Mouse (Mus musculus) kidney, postnatal 0 days (tissue): ENCODE results near the gene Cgref1. TPM values are rescaled to one million over a fixed set of nuclear protein-coding genes. Genes with fewer than 3 reads are reported as not detected.
A peak's percentile ranks its signal among the peaks of the same experiment; 100 is the strongest.

Experiments used
- ATAC-seq: fragments of 200-750 bp; cut with Nextera tagmentation; replicated peaks from 2 replicates; pipeline ENCODE4 v1.8.0; 2017; ENCODE audit warnings: low read depth, moderate number of reproducible peaks, moderate TSS enrichment, moderate library complexity; ENCODE audit not compliant: low FRiP score
- DNase-seq: peaks from one replicate; pipeline ENCODE4 v3.0.0-alpha.2; 2016; ENCODE audit warnings: low spot score
- H3K27ac ChIP-seq: fragments of 300-500 bp; sonication (generic); 2 replicates; pipeline ENCODE4 v1.5.1; 2014; ENCODE audit warnings: mild to moderate bottlenecking
- H3K27me3 ChIP-seq: fragments of 300-500 bp; sonication (generic); 2 replicates; pipeline ENCODE4 v1.6.1; 2014; ENCODE audit warnings: low read length, mixed read lengths; ENCODE audit not compliant: insufficient read depth
- H3K36me3 ChIP-seq: fragments of 300-500 bp; sonication (generic); 2 replicates; pipeline ENCODE4 v1.6.1; 2014; ENCODE audit warnings: low read length, mixed read lengths; ENCODE audit not compliant: insufficient read depth
- H3K4me1 ChIP-seq: fragments of 300-500 bp; sonication (generic); replicated peaks from 2 replicates; pipeline ENCODE4 v1.6.1; 2014; ENCODE audit warnings: antibody characterized with exemption, low read length, mixed read lengths; ENCODE audit not compliant: insufficient read depth
- H3K4me2 ChIP-seq: fragments of 300-500 bp; sonication (generic); 2 replicates; pipeline ENCODE4 v1.6.1; 2014; ENCODE audit warnings: mild to moderate bottlenecking, low read length, moderate library complexity, mixed read lengths
- H3K4me3 ChIP-seq: fragments of 300-500 bp; sonication (generic); replicated peaks from 2 replicates; pipeline ENCODE4 v1.5.1; 2014; ENCODE audit warnings: low read depth, low read length
- H3K9ac ChIP-seq: fragments of 300-500 bp; sonication (generic); 2 replicates; pipeline ENCODE4 v1.6.1; 2014; ENCODE audit warnings: low read depth, low read length
- H3K9me3 ChIP-seq: fragments of 300-500 bp; sonication (generic); replicated peaks from 2 replicates; pipeline ENCODE4 v1.6.1; 2016; ENCODE audit warnings: low read length, inconsistent platforms, mixed read lengths
- CTCF ChIP-seq: IDR thresholded peaks from 2 replicates; pipeline ENCODE4 v1.5.1; 2016; ENCODE audit warnings: antibody characterized with exemption, low read depth, mild to moderate bottlenecking, moderate library complexity
- WGBS: fragments of 180-500 bp; shearing (Covaris S2); extraction: QIAGEN DNeasy Blood & Tissue Kit; methylation state at CpG from one replicate; pipeline ENCODE4 v1.1.7; 2014; 5-methylcytosine and 5-hydroxymethylcytosine counted together
- polyA plus RNA-seq: library from polyadenylated mRNA; unstranded; fragments of >200 nt; fragmentation: Nextera tagmentation; extraction: Ambion mirVana; gene quantifications from 2 replicates; pipeline ENCODE4 v1.2.1, GENCODE M21; 2015

Cgref1 gene
- polyA plus RNA-seq, 1 experiment from 2014 or later: 47.4 TPM

DNA sequence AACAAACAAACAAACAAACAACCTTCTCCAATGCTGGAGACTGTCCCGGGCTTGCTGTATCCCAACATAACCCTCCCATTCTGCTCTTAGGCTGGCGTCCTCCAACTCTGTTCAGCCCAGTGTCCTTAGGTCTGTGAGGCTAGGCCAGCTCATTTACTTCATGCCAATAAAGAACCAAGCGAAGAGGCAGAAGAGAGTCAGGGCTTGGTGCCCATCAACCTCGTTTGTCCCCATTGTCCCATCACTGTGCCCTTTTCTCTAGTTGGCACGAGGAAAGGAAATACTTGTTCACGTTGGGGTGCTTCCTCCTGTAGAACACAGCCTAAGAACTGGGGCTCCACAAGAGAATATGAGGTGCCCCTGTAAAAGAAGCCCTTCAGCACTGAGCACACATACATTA is 6.3 kb upstream of the Cgref1 start:
- H3K9me3 ChIP-seq: no peaks in the 10 kb centered on the region
- DNase-seq: no peak
- WGBS: 84% methylated on average over 6 of the region's 6 CpGs
- no peaks in the 10 kb centered on the region for H3K27me3 ChIP-seq
- peaks cover 5% of the 10 kb centered on the region for H3K4me1 ChIP-seq
- peaks cover 27% of the 10 kb centered on the region for H3K36me3 ChIP-seq
- H3K9ac ChIP-seq: no peak overlapping the region
- no peak overlapping the region for H3K4me2 ChIP-seq
- H3K4me3 ChIP-seq: no peak overlapping the region
- TF ChIP-seq CTCF: no peak
- no peak for ATAC-seq
- H3K27ac ChIP-seq: no peak overlapping the region

DNA sequence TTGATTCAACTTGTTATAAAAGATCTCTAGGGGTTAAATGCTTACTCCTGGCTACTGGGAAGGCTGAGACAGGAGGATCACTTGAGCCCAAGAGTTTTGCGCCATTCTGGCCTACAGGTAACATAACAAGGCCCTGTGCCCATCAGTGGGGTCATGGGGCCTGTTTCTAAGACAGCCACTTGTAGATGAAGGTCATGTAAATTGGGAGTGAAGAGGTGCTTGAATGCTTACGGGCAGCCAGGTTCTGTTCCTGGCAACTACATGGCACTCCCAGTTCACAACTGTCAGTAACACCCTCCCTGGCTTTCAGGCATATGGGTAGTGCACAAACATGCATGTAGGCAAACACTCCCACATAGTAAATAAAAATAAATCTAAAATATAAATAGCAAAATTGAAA is 5.5 kb upstream of the Cgref1 start:
- Histone ChIP-seq H3K9ac (no peak overlapping the region), H3K4me3 (no peak overlapping the region), H3K36me3 (peaks cover 26% of the 10 kb centered on the region), H3K9me3 (no peaks in the 10 kb centered on the region), H3K4me1 (peaks cover 5% of the 10 kb centered on the region), H3K4me2 (peak overlapping the region; percentile 97; the same call in 1 of the 2 replicates), H3K27ac (no peak overlapping the region), H3K27me3 (no peaks in the 10 kb centered on the region)
- WGBS: 90% methylated on average over 2 of the region's 2 CpGs
- TF ChIP-seq CTCF: no peak
- ATAC-seq (no peak), DNase-seq (no peak)

DNA sequence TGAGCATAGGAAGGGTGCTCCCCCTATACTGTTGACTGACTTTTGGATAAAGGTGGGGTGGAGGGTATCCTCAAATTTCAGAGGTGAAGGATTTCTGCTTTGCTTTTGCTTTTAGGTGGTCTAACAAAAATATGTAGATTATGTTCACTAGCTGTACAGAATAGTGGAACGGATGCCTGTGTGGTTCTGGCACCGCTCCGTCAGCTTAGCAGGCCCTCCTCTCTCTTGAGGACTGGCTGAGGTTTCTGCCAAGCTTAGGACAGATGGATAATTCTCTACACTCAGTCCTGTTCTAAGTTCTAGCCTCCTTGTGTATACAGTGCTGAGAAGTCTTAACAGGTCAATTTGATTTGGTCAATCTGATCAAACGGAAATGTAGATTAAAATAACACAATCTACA is 5.1 kb upstream of the Cgref1 start:
- DNase-seq (no peak), ATAC-seq (no peak)
- 56% methylated on average over 4 of the region's 4 CpGs for WGBS
- peaks cover 21% of the 10 kb centered on the region for H3K36me3 ChIP-seq
- H3K4me2 ChIP-seq: peak overlapping the region; percentile 97
- TF ChIP-seq CTCF: no peak
- H3K27me3 ChIP-seq: no peaks in the 10 kb centered on the region
- H3K9me3 ChIP-seq: no peaks in the 10 kb centered on the region
- H3K4me1 ChIP-seq: peaks cover 5% of the 10 kb centered on the region
- peak overlapping the region; percentile 87 for H3K27ac ChIP-seq
- H3K9ac ChIP-seq: peak overlapping the region; percentile 61; the same call in 1 of the 2 replicates
- H3K4me3 ChIP-seq: peak overlapping the region; percentile 59

DNA sequence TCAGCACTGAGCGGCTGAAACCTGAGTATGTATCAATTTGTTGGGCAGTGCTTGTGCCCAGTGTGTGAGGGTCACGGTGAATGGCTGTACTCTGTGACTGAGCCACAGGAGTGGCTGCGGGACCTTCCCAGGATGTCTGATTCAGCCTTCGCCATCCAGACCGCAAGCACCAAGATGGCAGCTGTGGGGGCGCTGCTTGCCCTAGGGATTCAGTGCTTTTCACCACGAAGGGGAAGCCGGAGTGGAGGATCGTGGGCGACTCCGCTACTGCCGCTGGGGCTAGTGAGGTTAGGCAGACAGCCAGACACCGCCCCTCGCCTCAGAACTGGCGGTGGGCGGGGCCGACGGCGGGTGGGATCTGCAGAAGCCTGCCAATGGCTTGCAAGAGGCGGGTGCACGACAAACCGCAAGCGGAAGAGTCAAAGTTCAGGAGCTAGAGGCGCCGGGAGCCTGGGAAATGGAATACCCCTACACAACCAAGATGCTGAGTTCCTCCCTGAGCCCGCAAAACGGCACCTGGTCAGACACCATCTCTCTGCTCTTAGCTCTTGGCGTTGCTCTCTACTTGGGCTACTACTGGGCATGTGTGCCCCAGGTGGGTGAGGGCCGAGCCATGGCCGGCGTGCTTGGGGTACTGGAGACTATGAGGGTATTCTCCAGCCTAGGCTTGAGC is 4.4 kb upstream of the Cgref1 start:
- peak; percentile 78 for ATAC-seq

DNA sequence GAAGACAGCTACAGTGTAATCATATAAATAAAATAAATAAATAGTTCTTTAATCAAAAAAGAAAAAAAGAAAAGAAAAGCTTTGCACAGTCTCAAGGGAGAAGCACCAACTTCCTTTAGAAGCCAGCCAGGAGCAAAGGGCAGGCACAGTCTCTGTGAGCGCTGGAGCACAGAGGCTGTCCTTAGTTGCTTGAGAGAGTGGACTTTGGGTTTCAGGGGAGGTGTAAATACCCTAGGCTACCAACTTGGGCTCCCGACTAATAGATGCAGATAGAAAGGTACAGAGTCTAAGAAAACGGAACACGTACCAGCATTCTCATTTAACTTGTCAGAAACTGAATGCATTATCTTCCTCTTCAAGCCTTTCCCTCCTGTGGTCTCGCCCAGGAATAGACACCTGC is 3.2 kb upstream of the Cgref1 start:
- TF ChIP-seq CTCF: no peak
- Histone ChIP-seq H3K9me3 (no peaks in the 10 kb centered on the region), H3K4me2 (no peak overlapping the region), H3K4me1 (peaks cover 5% of the 10 kb centered on the region), H3K36me3 (peaks cover 4% of the 10 kb centered on the region; the same call in 1 of the 2 replicates), H3K4me3 (no peak overlapping the region), H3K27ac (peak overlapping the region; percentile 87), H3K27me3 (no peaks in the 10 kb centered on the region), H3K9ac (no peak overlapping the region)
- ATAC-seq (peak; percentile 40), DNase-seq (no peak)
- WGBS: 67% methylated on average over 5 of the region's 5 CpGs

More for the DNA sequence above, 4.4 kb upstream of the Cgref1 start:
- DNase-seq: peak; percentile 97
- H3K9ac ChIP-seq: peak overlapping the region; percentile 61
- peaks cover 5% of the 10 kb centered on the region for H3K4me1 ChIP-seq
- TF ChIP-seq CTCF: peak; percentile 44; the same call in 1 of the 2 replicates
- no peaks in the 10 kb centered on the region for H3K27me3 ChIP-seq
- H3K4me2 ChIP-seq: peak overlapping the region; percentile 97
- no peaks in the 10 kb centered on the region for H3K9me3 ChIP-seq
- under 1% methylated on average over 31 of the region's 31 CpGs for WGBS
- peak overlapping the region; percentile 87 for H3K27ac ChIP-seq
- H3K36me3 ChIP-seq: peaks cover 16% of the 10 kb centered on the region
- peak overlapping the region; percentile 59 for H3K4me3 ChIP-seq

DNA sequence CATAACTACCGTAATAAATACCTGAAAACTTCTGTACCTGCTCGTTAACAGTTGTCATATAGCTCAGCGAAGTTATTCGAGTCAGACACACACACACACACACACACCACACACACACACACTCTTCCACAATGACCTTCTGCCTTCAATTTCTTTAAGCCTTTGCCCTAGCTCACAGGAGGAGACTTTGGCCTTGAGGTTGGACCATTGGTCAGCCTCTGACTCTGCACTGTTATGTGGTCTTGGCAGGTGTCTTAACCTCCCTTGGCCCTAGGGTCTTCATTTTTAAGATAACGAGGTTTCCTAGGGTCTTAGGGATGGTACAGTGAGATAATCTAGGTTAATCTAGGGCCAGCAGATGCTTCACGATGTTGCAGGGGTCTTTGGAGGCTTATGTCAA is 1.0 kb downstream of the Cgref1 start:
- no peak for TF ChIP-seq CTCF
- no peak overlapping the region for H3K4me3 ChIP-seq
- no peaks in the 10 kb centered on the region for H3K9me3 ChIP-seq
- no peaks in the 10 kb centered on the region for H3K36me3 ChIP-seq
- H3K27ac ChIP-seq: peak overlapping the region; percentile 31; the same call in 1 of the 2 replicates
- ATAC-seq: no peak
- DNase-seq: no peak
- no peak overlapping the region for H3K4me2 ChIP-seq
- WGBS: 94% methylated on average over 6 of the region's 6 CpGs
- H3K4me1 ChIP-seq: no peaks in the 10 kb centered on the region
- H3K27me3 ChIP-seq: no peaks in the 10 kb centered on the region
- no peak overlapping the region for H3K9ac ChIP-seq

DNA sequence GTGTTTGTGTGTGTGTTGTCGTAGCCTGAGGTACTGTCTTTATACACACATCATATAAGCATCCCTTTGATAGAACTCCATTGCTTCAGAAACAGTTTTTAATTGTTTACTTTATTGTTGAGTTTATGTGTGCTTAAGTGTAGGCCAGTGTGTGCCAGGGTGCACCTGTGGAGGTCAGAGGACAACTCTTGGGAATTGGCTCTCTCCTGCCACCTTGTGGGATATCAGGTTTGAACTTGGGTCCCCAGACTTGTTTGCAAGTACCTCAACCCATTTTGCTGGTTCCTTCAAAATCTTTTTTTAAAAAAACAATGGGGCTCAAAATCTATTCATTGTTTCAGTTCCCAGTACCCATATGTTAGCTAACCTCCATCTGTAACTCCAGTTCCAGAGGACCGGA is 2.4 kb downstream of the Cgref1 start:
- H3K9me3 ChIP-seq: no peaks in the 10 kb centered on the region
- ATAC-seq (no peak), DNase-seq (no peak)
- peak; percentile 58 for TF ChIP-seq CTCF
- no peak overlapping the region for H3K9ac ChIP-seq
- no peaks in the 10 kb centered on the region for H3K4me1 ChIP-seq
- H3K4me3 ChIP-seq: no peak overlapping the region
- H3K27ac ChIP-seq: no peak overlapping the region
- no peaks in the 10 kb centered on the region for H3K36me3 ChIP-seq
- no peaks in the 10 kb centered on the region for H3K27me3 ChIP-seq
- no peak overlapping the region for H3K4me2 ChIP-seq
- 88% methylated on average over 2 of the region's 2 CpGs for WGBS
